Mouse (Mus musculus): ENCODE results near the gene Sumo3.

Sumo3 gene

DNA sequence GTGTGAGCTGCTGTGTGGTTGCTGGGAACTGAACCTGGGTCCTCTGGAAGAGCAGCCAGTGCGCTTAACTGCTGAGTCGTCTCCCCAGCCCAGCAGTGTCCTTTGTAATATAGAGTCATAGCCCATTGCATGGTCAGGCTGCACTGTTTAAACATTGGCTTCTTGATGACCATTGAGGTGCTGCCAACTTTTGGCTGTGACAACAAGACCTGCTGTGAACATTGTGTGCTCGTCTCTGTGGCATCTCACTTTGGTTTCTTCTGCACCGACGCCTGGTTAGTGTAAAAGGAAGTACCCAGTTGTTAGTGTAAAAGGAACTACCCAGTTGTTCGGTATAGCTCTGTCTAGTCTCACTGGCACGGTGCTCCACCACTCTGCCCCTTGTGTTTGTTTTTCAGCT is 20.7 kb downstream of the Sumo3 start:
- no peak for DNase-seq (ENCODE audit: low spot score)

DNA sequence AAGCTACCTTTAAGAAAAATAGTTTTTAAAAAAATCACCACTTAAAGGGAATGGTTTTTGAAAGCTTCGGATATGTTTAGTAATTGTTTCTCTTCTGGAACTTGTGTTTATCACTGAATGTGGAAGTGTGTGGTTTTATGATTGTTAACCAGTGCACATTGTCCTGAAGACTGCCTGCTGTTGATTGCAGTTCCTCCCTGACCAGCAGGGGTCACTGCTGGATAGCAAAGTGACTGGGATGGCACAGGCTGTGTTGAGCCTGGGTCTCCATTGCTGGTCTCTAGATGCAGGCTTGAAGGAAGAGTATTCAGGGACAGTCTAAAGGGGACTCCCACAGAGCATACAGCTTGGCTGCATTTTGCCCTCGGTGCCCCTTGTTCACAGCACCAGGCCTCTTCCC is 21.6 kb downstream of the Sumo3 start:
- DNase-seq (ENCODE audit: low spot score), result peak; percentile 45

DNA sequence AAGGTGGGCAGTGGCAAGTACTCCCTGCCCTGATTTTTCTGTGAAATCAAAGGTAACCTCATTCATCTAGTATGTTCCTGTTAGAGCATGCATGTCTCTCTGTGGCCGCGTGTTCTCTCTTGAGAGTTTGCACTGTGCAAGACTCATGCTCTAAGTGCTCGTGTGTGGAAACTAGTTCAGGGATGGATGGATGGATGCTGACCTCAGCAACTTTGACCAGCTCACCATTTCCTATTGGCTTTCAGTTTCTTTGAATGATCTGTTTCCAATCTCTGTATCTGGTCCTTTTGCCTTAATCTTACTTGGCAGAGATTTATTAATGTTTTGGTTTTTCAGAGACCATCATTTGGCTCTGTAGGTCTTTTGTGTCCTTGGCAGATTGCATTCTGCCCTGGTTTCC is 23.3 kb downstream of the Sumo3 start:
- no peak for DNase-seq (ENCODE audit: low spot score)

DNA sequence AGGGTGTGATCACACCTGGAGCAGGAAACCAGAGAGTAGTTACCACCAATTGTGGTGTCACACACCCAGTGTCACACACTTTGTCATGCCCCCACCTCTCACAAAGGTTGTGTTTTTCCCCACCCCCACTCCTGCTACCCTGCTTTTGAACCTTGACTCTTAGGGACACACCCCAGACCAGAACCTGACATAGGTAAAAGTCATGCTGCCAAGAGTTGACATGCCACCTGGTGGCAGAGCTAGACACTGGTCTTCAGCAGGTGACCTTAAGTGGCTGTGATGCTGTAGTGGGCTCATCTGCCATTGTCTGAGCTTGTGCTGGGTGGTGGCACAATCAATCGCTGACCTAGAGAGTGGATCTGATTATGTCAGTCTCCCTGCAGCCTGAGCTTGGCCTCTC is 24.1 kb downstream of the Sumo3 start:
- no peak for DNase-seq (ENCODE audit: low spot score)

DNA sequence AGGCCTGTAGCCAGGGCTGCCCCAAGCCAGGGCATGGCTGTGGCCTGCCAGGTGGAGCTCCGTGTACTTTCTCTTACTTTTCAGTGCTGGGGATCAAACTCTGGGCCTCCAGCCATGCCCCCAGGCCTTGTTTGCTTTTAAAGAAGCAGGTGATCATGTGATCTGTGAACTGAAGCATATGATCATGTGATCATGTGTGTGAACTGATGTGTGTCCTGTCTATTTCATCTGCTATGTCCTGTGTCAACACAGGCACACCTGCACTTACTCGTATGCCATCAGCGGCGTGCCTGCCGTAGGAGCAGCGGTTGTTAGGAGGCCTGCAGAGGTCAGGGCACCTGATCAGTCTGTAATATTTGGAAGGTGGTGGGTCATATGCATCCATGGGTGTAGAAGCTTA is 28.1 kb downstream of the Sumo3 start:
- no peak for DNase-seq (ENCODE audit: low spot score)

DNA sequence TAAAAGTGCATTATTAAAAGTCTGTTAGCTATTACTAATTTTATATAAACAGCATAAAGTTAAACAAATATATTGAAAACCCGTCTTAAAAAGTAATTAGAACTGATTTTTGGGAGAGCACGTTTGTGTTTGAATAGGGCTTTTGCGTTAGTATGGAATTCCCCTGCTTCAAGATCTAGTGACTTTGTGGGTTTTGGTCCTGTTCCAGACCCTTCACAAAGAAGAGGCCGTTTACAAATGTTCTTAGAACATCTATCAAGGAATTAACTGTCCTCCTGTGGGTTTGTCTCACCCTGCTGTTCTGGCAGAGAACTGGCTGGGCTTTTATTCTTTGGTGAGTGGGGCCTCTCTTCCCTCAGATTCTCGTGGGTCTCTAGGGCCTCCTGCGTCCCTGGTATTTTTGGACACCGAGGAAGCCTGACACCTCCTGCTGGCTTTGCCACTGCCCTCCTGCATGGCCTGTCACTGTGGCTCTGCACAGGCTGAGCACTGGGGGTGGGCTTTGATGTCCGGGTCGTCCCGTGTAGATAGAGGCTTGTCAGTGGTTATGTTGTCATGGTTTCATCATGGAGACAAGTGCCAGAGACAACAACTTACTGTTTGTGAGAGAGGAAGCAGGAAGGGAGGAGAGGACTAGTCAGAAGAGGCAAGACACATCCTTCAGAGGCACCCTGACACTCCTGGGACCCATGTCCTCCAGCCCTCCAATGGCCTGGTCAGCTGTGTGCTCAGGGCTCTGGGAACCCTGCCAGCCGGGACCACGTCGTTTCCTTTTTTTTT is 28.7 kb downstream of the Sumo3 start:
- DNase-seq (ENCODE audit: low spot score), result no peak

DNA sequence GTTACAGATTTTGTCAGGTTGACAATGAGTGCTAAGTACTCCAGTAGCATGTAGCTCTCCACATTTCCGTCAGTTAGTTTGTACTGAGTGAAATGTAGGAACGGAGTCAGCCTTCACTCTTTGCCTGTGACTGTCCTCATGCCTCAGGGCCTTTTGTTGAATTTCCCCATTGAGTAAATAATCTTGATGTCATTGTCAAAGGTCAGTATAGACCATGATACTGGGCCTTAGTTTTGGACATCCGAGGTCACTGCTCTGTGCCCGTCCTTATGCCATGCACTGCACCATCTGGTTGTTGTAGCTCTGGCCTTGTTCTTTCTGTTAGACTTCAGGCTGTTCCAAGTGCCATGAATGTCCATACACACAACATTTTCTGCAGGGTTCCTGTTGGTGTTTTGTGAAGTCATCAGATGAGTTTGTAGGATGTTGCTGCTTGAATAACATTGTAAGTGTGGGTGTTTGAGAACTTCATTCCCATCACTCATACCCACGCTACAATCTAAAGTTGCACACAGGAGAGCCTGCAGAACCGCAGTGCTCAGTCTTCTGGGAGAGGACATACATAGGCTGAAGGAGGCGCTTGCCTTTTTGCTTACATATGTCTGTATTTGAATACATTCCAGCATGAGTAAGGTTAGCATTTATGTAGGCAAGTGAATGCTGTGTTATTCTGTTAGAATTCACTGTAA is 30.5 kb downstream of the Sumo3 start:
- no peak for DNase-seq (ENCODE audit: low spot score)

DNA sequence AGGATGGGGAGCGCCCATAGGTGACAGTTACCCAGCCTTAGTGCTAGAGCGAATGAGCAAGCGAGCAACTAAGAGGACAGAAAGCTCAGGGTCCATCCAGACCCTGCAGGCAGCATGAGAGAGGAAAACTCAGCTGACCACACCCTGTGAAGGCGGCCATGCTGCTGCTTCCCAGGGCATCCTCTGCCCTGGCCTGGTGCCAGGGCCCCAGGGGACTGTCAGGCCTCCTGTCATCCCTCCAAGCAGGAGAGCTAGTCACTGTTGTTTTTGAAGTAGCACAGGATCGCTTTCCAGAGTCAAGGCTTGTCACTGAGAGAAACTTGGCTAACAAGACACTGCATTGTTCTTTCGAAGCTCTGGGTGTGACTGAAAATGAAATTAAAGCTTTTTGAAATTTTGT is 33.1 kb downstream of the Sumo3 start:
- no peak for DNase-seq (ENCODE audit: low spot score)

DNA sequence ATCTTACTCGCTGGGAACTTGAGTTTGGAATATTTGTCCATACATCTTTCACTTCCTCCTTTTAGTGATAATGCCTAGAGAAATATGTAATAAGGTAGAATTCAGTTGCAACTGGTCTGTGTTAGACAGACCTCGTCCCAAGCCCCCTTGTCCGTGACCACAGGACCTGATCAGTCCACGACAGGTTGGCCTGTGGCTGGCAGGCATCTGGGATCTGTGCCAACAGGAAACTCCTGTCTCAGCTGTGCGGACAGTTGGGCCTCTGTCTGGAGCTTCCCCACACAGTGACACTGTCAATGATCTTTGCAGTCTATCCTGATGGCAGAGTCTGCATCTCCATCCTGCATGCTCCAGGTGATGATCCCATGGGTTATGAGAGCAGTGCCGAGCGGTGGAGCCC is 37.3 kb downstream of the Sumo3 start:
- DNase-seq (ENCODE audit: low spot score), result no peak

DNA sequence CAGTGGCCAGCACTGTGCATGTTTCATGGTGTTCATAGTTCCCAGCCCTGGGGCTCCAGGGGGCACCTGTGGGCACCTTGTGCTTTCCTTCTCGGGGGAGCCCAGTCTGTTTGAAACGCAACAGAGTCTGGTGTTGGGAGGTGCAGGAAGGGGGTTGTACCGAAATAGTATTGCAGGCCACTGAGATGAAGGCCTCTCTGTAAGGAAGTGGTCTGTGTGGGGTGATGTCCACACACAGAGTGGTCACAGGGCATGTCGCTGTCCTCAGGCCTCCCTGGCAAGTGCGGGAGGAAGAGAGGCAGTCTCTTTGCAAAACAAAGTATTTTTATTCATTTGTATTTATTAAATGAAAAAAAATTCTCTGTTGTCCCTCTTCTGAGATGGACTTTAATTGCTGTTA is 39.7 kb downstream of the Sumo3 start:
- DNase-seq (ENCODE audit: low spot score), result no peak

DNA sequence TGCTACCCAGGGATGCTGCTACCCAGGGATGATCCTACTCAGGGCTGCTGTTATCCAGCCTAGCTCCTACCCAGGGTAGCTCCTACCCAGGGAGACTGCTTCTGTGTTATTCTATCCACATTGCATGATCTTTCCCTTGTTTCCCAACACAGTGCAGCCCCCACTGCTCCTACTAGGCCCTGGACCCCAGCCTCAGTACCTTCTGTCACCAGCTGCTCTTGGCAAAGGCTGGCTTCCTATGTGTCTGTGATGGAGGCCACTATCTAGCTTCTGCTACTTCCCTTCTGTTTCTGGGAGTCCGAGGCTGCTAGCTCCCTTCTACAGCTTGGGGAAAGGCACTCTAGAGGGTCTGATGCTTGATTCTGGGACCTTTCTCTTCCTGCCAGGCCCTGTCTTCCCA is 41.6 kb downstream of the Sumo3 start:
- no peak for DNase-seq (ENCODE audit: low spot score)

DNA sequence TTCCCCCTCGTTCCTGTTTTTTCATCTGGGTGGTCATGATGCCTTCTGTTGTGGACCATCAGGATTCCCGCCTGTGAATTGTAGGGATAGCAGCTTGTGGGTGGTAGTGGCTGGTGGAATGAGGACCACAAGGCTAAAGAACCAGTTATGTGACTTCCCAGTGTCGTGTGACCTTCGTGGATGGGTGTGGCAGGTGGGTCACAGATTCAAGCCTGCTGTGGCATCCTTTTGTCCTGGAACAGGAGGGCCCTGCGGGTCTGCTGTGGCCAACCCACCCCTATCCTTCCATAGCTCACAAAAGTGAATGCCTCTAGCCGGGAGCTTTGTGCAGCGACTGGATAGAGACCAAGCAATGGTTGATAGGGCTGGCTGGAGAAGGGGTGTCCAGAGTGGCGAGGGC is 42.0 kb downstream of the Sumo3 start:
- no peak for DNase-seq (ENCODE audit: low spot score)

DNA sequence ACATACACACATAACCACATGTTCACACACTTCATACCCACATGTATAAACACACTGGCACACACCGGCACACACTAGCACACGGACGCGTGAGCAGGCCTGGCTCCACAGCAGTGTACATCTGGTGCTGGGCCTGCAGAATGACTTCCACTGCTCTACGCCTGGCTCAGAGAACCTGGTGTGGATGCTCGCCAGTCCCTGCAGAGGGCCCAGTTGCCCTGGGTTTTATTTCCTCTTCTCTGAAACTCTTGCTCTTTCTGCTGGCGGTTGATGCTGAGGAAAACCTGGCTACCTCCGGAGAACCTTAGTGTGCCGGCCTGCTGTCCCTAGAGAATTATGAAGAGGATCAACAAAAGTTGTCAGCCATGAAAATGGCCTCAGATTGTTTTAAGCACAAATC is 46.1 kb downstream of the Sumo3 start:
- DNase-seq (ENCODE audit: low spot score), result no peak

DNA sequence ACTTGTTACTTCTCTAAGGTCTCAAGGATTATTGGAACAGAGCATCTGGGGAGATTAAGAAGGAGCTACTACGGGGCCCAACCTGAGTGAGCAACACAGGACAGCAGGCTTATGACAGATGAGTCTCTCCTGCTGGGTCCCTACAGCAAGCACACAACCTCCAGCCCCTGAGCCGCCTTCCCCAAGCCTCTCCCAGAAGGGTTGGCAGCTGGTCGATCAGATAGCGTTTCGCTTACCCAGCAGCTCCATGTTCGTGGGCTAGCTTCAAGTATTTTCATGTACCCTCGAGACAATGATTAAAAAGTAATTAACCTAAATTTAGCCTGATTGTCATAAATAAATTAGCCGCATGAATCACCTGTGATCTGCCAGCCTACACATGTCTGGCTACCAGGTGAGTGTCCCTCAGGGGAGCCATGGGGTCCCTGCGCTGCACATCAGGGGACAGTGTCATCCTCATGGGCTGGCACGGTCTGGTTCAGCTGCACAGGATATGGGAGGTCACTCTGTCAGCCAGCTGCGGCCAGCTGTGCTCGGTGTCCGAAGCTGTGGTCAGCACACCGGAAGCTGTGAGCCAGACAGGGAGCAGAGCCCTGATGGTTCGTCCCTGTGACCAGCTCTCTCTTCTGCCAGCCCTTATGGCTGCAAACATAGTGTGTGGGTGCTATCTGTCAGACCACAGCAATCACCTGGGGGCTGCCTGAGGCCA is 52.5 kb downstream of the Sumo3 start:
- DNase-seq (ENCODE audit: low spot score), result no peak

DNA sequence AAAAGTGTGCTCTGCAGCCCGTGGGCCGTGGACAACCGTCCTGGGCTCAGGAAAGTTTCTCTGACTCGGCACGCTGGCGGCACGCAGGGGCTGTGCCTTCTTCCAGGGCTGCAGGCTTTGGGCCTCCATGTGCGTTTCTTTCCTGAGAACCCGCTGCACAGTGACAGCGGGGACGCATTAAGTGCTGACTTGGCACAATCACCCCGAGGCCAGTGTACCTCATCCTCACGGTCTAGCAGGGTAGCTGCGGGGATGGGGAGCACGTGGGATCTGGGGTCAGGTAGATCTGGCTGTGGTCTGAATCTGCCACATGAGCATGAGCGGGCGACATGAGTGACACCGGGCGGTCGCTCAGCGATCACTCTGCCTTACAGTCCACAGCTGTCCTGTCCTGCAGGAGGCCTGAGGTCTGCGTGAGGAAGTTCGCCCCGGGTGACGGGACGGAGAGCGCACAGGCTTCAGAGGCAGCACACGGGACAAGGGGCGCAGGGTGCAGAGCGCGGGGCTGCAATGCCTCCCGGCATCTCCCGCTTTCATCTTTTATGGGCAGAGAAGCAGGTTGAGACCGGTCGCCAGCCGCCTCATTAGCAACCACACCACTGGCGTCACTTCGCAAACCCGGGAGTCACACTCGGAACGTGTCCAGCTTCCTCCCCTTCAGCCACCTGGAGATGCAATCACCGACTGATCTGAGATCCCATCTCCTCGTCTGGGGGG is 58.2 kb downstream of the Sumo3 start:
- DNase-seq (ENCODE audit: low spot score), result no peak

DNA sequence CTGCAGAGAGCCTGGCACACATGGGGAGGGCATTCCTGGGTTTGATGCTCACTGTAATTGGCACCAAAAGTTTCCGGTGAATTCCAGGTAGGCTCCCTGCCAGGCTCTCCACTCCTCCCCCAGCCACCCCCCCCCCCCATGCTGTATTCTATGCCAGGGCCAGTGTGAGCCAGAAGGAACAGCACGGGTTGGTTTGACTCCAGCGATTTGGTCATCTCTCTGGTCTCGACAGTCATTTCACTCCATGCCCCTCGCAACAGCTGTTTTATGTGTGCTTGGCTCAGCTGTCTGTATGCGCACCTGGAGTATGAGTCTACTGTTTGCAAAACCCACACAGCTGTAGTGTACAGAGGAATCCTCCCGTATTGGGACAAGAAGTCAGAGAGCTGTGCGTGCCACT is 60.4 kb downstream of the Sumo3 start:
- DNase-seq (ENCODE audit: low spot score), result no peak

DNA sequence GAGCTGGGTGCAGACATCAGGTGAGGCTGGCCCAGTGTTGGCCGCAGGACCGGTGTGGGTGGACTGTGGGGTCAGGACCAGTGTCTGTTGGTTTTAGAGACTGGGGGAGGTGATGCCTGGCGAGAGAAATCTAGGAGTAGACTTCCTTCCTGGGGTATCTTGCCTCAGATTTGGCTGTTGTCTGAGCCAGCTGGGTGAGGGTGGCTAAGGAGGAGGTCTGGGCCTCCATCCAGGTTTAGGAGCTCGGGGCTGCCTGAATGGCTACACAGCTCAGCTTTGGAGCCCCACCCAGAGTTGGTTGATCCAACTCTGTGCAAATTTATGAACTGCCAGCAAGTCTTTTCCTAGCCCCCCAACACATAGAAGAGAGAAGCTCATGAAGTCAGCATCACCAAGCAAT is 61.5 kb downstream of the Sumo3 start:
- DNase-seq (ENCODE audit: low spot score), result no peak
